Mouse (Mus musculus) forebrain, postnatal 0 days (tissue): ENCODE measurements at regions not wholly inside any gene's neighbourhood (a gene's known extent, or its start where the extent isn't known, plus 50 kb on each side); places are given as distances from the start of the nearest gene placed in this dataset.

Experiments
- ATAC-seq: fragments of 200-750 bp; cut with Nextera tagmentation; 2 replicates; pipeline ENCODE4 v1.8.0; 2017; ENCODE audit warnings: mild to moderate bottlenecking, moderate library complexity
- DNase-seq: peaks from one replicate; pipeline ENCODE4 v3.0.0-alpha.2; 2015
- H3K27ac ChIP-seq: fragments of 300-500 bp; sonication (generic); 2 replicates; pipeline ENCODE4 v1.5.1; 2014; ENCODE audit warnings: low read depth, mild to moderate bottlenecking, antibody characterized with exemption, low read length, moderate library complexity, mixed read lengths
- H3K27me3 ChIP-seq: fragments of 300-500 bp; sonication (generic); 2 replicates; pipeline ENCODE4 v1.6.1; 2014; ENCODE audit warnings: mild to moderate bottlenecking, low read length, mixed read lengths; ENCODE audit not compliant: insufficient read depth
- H3K36me3 ChIP-seq: fragments of 300-500 bp; sonication (generic); 2 replicates; pipeline ENCODE4 v1.6.1; 2014; ENCODE audit warnings: mild to moderate bottlenecking, moderate library complexity; ENCODE audit not compliant: insufficient read depth
- H3K4me1 ChIP-seq: fragments of 300-500 bp; sonication (generic); 2 replicates; pipeline ENCODE4 v1.6.1; 2014; ENCODE audit warnings: antibody characterized with exemption; ENCODE audit not compliant: insufficient read depth
- H3K4me2 ChIP-seq: fragments of 300-500 bp; sonication (generic); 2 replicates; pipeline ENCODE4 v1.6.1; 2014; ENCODE audit warnings: low read depth, mild to moderate bottlenecking, moderate library complexity
- H3K4me3 ChIP-seq: fragments of 300-500 bp; sonication (generic); 2 replicates; pipeline ENCODE4 v1.5.1; 2014; ENCODE audit warnings: low read depth, low read length, mixed read lengths
- H3K9ac ChIP-seq: fragments of 300-500 bp; sonication (generic); 2 replicates; pipeline ENCODE4 v1.6.1; 2014; ENCODE audit warnings: mild to moderate bottlenecking
- H3K9me3 ChIP-seq: fragments of 300-500 bp; sonication (generic); 2 replicates; pipeline ENCODE4 v1.6.1; 2016; ENCODE audit warnings: low read length
- CTCF ChIP-seq: sonication (generic); IDR thresholded peaks from 2 replicates; pipeline ENCODE4 v1.5.1; 2016; ENCODE audit warnings: antibody characterized with exemption, control low read depth, low read depth
- WGBS: fragments of 180-500 bp; shearing (Covaris S2); extraction: QIAGEN DNeasy Blood & Tissue Kit; methylation state at CpG from one replicate; pipeline ENCODE4 v1.1.7; 2014; 5-methylcytosine and 5-hydroxymethylcytosine counted together

DNA sequence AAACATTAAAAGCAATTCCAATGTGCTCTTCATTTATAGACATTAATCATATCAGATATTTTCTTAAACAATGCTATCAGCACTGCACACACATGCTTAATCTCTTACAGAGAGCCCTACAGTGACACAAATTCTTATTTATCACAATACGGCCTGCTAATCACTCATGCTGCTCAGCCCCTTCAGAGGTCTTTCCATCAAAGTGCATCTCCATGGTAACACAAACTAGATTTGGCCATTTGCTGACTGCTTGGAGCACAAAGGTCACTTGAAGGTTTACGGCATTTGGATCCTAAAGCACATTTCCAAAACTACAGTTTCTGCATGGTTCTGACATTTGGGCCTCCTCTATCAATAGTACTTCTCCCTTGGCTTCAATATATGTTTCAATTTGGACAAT lies 77.6 kb upstream of the Myo3a start:
- H3K36me3 ChIP-seq: no peaks in the 10 kb centered on the region
- no peak overlapping the region for H3K4me3 ChIP-seq
- DNase-seq (no peak), ATAC-seq (no peak)
- H3K9ac ChIP-seq: no peak overlapping the region
- no peaks in the 10 kb centered on the region for H3K9me3 ChIP-seq
- no peak overlapping the region for H3K4me2 ChIP-seq
- no peaks in the 10 kb centered on the region for H3K27me3 ChIP-seq
- no peak overlapping the region for H3K27ac ChIP-seq
- TF ChIP-seq CTCF: no peak
- H3K4me1 ChIP-seq: no peaks in the 10 kb centered on the region
- WGBS: 19% methylated on average over 2 of the region's 2 CpGs

DNA sequence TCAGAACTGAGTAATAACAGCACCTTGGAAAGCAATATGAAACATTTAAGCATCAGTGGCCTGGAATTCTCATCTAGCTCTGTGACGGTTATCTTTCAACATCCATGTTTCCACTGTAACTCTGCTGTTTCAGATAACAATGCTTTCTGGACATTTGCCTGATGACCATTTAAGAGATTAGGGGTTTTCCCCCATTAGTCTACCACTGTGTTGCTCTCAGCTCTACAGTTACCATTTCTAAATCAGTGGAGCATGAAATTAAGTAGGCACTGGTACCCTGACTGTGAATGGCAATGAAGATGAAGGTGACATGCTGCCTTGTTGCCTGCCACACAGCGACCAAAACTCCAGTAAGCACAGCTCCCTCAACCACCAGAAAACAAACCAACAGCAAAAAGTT lies 70.7 kb upstream of the Myo3a start:
- no peak for DNase-seq
- Histone ChIP-seq H3K27me3 (no peaks in the 10 kb centered on the region), H3K27ac (no peak overlapping the region), H3K9me3 (no peaks in the 10 kb centered on the region), H3K4me1 (no peaks in the 10 kb centered on the region), H3K9ac (no peak overlapping the region), H3K4me3 (no peak overlapping the region), H3K4me2 (no peak overlapping the region), H3K36me3 (no peaks in the 10 kb centered on the region)
- ATAC-seq: no peak
- TF ChIP-seq CTCF: no peak
- 26% methylated on average over 2 of the region's 2 CpGs for WGBS

DNA sequence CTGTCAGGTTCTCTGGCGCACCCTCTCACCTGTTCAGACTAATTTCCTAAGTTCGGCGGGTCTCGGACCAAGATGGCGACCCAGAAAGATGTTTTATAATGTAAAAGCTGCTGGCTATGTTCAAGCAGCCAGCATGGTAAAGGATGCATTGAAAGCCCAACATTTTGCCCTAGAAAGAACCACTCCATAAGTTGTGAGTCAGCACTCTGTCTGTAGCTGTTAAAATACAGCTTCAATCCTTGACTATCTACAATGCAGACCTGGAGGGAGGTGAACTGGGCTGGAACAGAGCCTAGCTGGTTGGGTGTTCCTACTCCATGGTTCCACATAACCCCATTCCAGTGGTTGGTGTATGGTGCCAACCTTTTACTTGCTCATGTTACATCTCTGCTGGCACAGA lies 61.9 kb upstream of the Myo3a start:
- no peak for DNase-seq
- no peaks in the 10 kb centered on the region for H3K9me3 ChIP-seq
- no peak overlapping the region for H3K4me2 ChIP-seq
- H3K27ac ChIP-seq: no peak overlapping the region
- no peaks in the 10 kb centered on the region for H3K4me1 ChIP-seq
- H3K4me3 ChIP-seq: no peak overlapping the region
- no peak overlapping the region for H3K9ac ChIP-seq
- TF ChIP-seq CTCF: no peak
- ATAC-seq: no peak; the same call in 1 of the 2 replicates
- no peaks in the 10 kb centered on the region for H3K27me3 ChIP-seq
- no peaks in the 10 kb centered on the region for H3K36me3 ChIP-seq
- WGBS: 94% methylated on average over 5 of the region's 5 CpGs

DNA sequence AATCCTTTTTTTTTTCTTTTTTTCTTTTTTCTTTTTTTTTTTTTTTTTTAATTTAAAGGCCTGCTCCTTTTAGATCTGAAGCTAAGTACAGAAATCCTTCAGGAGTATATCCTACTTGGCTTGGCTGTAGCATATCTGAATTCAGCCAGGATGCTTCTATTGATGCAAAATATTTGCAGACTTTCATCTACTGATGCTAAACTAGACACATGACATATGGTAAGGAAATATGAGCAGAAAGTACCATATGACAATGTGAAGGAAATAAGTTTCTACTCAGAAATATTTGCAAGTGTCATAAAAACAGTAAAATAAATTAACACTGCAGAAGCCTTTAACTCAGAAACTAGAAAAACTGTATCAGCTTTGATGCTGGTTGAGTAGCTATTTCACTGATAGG lies 61.4 kb upstream of the Myo3a start:
- ATAC-seq (peak; percentile 90), DNase-seq (peak; percentile 54)
- Histone ChIP-seq H3K9ac (no peak overlapping the region), H3K4me2 (no peak overlapping the region), H3K4me3 (no peak overlapping the region), H3K36me3 (no peaks in the 10 kb centered on the region), H3K27me3 (no peaks in the 10 kb centered on the region), H3K4me1 (no peaks in the 10 kb centered on the region), H3K9me3 (no peaks in the 10 kb centered on the region), H3K27ac (no peak overlapping the region)
- no peak for TF ChIP-seq CTCF
